Mouse (Mus musculus): ENCODE data around the gene Gskip. TPM values are rescaled to one million over a fixed set of nuclear protein-coding genes. Genes with fewer than 3 reads are reported as not detected.
A peak's percentile ranks its signal among the peaks of the same experiment; 100 is the strongest.

Gene Gskip
- total RNA-seq (2021) = 10 to 100 TPM; 16.7 to 17.4 TPM
- long read RNA-seq, experiment 1, transcript Gskip-201 (3 exons, 2,720 nt) = major isoform, 12 of 23 reads
- long read RNA-seq, experiment 1, transcript Gskip-202 (2 exons, 1,064 nt) = minor isoform, 10 of 23 reads
- long read RNA-seq, experiment 1, partial matches to known transcripts = 1 of 23 reads
- long read RNA-seq, experiment 1, other reads (novel, unspliced or antisense) = 0 of 23 reads
- long read RNA-seq, experiment 2, transcript Gskip-201 (3 exons, 2,720 nt) = major isoform, 20 of 32 reads
- long read RNA-seq, experiment 2, partial matches to known transcripts = 3 of 32 reads
- long read RNA-seq, experiment 2, other reads (novel, unspliced or antisense) = 5 of 32 reads

DNA sequence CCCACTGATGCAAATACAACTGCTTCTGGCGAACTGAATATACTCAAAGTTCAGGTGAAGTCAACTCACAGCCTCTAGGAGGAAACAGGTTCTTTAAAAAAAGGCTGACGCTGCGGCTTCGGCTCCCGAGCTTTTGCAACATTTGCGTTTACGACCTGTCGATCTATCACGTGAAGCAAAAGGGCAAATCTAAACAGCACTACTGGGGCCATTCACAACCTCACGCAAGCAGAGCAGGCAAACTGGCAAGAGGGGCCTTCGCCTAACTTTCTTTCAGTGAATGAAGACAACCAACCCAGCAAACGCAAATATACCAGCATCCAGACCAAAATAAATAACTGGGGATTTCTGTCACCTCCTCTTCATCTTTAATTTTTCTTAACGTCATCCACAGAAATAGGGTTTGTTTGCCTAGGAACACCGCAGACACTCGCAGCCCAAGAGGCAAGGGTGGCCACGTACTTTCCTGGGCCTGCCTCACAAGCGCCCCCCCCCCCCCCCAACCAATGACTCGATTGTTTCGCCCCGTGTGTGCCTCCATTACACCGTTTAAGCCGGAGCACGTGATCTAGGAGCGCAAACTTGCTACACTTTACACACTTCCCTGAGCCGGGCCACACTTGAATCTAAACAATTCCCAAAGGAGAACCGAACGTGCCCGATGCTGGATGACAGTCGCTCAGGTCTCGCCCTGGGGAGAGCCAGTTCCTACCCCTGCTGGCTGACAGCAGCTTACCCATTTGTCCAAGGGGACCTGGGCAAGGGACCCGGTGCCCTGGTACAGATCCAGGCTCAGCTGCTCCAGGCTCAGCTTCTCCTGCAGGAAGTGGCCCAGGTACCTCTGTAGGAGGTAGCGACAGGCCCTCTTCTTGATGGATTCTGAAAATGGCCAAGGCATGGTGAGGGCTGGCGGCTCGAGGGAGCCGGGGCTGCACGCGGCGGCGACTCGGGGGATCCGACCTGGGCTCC lies at the start of gene Gskip:
Gskip (plus strand) TSS at position 897 of the 969 bp plus-strand sequence.
- DNase-seq (ENCODE audit: low spot score in 2 of 2) = peak; percentile 6 to 28

DNA sequence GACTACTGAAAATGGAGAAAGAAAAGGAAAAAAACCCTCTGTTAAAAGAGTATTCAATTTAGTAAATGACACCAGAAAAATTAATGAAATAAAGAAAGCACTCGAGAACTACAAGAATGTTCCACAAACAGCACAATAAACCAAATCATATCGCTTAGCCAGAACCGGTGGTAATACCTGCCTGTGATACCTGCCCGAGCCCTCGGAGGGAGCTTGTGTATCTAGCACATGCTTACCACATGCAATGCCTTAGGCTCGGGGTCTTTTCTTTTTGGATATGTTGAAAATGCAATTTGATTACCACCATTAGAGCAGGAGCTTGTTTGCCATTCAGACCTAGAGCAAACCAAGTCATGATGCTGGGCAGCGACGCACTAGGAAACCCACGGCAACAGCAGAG lies 48.1 kb upstream of the Gskip start:
- no peak for DNase-seq (ENCODE audit: low spot score in 2 of 2)

- no peak for DNase-seq (ENCODE audit: low spot score in 2 of 2)
These were observed 47.1 kb upstream of the Gskip start for GRCm38 (mm10) chr12:105637554-105637953.

DNA sequence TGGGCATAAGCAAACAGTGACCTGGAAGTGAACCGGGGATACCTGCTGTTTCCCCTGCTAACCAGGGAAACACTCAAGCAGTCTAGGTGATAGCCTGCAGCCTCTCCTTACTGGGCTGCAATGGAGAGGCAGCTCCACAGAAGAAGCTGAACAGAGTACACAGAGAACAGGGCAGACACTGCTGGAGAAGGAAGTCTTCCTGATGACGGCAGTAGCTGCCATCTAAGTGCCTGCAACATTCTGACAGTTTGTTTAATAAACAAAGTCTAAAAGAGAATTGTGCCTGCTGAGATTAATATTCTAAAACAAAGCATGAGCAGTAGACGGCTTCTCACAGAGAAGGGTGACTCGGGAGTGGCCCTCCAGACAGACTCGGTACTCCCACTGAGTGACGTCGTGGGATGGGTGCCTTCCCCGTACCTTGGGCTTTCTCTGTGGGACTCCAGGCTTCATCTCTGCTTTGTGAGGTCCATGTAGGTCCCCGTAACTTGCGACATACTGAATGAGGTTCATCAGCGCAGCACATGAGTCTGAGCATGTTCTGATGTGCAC lies 41.8 kb upstream of the Gskip start:
- no peak for DNase-seq (ENCODE audit: low spot score in 2 of 2)

- no peak for DNase-seq (ENCODE audit: low spot score in 2 of 2)
These were observed 28.8 kb upstream of the Gskip start for GRCm38 (mm10) chr12:105655850-105656249.

GRCm38 (mm10) chr12:105676274-105676673 lies 8.4 kb upstream of the Gskip start:
- DNase-seq (ENCODE audit: low spot score in 2 of 2) = no peak

GRCm38 (mm10) chr12:105678211-105678610 lies 6.4 kb upstream of the Gskip start:
- no peak for DNase-seq (ENCODE audit: low spot score in 2 of 2)

- DNase-seq (ENCODE audit: low spot score in 2 of 2) = no peak
These were observed 5.9 kb upstream of the Gskip start for GRCm38 (mm10) chr12:105678762-105679161.

GRCm38 (mm10) chr12:105685001-105685691 lies 517 bp downstream of the Gskip start, which contains the start of gene Atg2b:
TSS of gene Atg2b (minus strand) at chr12:105685211.
- peak; percentile 84 to 93 for DNase-seq (ENCODE audit: low spot score in 2 of 2)

DNA sequence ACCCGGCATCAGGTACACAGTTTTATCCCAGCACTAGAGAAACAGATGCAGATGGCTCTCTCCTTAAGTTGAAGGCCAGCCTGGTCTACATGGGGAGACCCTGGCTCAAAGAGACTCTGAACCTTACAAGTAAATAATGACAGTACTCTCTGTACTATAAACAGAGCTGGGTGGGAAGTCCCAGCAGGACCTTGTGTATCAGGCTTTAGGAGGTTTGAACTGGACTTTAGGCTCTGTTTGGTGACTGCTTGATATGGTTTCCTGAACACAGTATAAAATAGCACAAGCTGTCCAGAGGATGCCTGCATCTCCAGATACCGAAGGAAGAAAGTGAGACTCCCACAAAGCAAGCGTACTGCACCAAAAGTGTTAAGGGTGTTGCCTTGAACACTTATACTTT lies 2.2 kb downstream of the Gskip start:
- no peak for DNase-seq (ENCODE audit: low spot score in 2 of 2)

DNA sequence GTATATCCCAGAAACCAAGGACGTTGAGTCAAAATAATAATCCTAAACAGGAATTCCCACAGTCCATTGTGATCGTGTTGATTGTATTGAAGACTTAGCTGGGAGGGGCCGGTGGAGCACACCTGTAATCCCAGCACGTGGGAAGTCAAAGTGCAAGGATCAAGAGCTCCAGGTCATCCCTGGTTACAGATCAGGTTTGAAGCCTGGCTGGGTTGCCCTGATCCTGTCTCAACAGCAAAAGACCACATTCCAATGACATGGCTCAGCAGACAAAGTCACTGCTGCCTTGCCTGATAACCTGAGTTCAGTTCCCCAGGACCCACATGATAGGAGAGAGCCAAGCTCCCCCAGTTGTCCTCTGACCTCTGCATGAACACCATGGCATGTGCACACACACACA lies 2.8 kb downstream of the Gskip start:
- no peak for DNase-seq (ENCODE audit: low spot score in 2 of 2)

GRCm38 (mm10) chr12:105688546-105688945 lies 3.9 kb downstream of the Gskip start:
- DNase-seq (ENCODE audit: low spot score in 2 of 2) = no peak

DNA sequence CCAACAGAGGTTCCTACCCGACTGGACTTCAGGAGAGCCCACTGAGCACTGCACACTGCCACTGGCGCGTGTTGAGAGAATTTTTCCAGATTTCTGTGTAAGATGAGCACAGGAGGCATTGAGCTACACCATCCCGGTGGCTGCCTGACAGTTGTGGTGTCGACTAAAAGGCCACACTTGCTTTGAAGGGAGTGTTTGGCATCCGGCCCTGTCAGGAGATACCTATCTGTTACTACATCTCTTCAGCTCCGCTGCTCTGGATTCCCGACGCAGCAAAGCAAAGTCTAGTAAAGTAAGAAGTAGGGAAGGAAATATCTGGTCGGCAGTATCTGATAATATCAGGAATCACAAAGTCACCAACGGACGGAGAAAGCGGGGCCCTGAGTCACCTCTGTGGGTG lies 4.8 kb downstream of the Gskip start:
- DNase-seq (ENCODE audit: low spot score in 2 of 2) = no peak

DNA sequence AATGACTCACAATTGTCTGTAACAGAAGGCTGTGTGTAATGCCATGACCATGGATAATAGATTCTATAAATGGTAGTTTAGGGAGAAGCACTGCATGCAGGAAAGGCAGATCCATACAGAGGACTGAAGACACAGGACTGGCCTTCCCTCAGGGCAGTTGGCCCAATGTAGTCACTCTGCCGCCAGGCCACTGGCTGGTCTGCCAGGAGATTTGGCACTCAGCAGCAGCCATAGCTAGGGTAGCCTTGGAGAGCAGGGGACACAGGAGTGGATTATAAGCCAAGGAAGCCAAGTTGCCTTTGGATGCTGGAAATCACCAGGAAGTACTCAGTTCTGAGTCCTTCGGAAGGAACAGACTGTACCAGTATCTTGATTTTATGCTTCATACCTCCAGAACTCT lies 9.4 kb downstream of the Gskip start:
- DNase-seq (ENCODE audit: low spot score in 2 of 2) = no peak

DNA sequence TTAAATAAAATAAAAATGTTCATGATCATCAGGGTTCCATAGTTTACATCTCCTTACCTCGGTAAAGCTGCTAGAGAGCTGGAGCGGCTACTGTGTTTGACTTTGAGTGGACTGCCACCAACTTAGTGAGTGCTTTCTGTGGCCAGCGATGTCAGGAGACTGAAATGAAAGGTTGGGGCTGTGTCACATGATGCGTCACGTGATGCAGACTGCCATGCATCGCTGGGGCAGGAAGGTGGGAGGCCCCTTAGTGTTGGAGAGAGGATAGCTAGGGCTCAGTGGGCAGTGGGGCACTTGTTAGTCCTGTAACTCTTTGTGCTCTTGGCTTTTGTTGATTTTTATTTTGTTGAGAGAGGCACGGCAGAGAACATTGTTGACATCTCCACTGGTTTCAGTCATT lies 11.2 kb downstream of the Gskip start:
- DNase-seq (ENCODE audit: low spot score in 2 of 2) = no peak

GRCm38 (mm10) chr12:105697104-105697780 lies 12.6 kb downstream of the Gskip start:
- no peak for DNase-seq (ENCODE audit: low spot score in 2 of 2)

GRCm38 (mm10) chr12:105700433-105700832 lies 15.8 kb downstream of the Gskip start:
- no peak for DNase-seq (ENCODE audit: low spot score in 2 of 2)

GRCm38 (mm10) chr12:105705799-105706487 lies 21.3 kb downstream of the Gskip start, which contains the start of gene Ak7:
TSS of gene Ak7 (plus strand) at chr12:105705976.
- peak; percentile 56 to 71 for DNase-seq (ENCODE audit: low spot score in 2 of 2)

DNA sequence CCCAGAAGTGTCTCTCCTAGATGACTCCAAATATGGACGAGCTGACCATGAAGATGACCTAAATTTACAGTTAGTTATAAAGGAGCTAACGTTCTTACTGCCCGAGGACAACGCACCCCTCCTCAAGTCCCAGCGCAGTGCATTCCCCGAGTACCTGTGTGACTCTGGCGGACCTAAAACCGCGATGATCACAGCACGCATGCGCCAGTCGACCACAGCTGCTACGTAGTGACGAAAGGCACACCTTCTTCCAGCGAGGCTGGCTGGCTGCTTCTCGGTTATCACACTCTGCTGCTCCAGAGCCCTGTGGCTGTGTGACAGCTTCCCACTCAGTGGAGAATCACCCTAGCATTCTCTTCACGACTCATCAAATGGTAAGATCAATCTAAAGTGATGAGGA lies 34.0 kb downstream of the Gskip start:
- DNase-seq (ENCODE audit: low spot score in 2 of 2) = no peak

GRCm38 (mm10) chr12:105720196-105720595 lies 35.6 kb downstream of the Gskip start:
- no peak for DNase-seq (ENCODE audit: low spot score in 2 of 2)
